Comparison of ENCODE assay signal across 10 mouse cellular contexts in the genomic region with DNA sequence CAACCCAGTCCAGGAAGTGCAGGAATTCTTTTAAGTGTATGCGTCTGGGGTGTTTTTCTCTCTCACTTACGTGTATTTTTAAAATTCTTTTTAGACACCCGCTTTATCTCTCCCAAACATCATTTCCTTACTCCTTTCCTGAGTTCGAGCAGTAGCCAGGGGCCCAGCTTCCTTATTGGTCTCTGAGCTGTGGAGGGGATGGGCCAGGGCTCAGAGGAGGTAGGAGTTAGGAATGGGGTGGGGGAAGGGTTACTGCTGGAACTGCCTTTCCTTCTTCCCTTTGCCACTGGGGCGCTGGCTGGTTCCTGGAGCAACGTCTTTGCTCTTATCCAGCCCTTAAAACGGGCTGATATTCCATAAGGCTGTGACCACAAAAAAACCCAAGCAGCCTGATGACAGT.
A peak's percentile ranks its signal among the peaks of the same experiment; 100 is the strongest.
DNase-seq lines count a peak whose midpoint lies in the region; ATAC-seq lines count a peak whose summit lies in the region.
"Had no signal": no experiment of that assay in that cellular context is flagged by ENCODE, and none has a peak within 500 bp of the region (broad histone marks: within the 10 kb centered on the region; RNA-seq: fewer than 3 reads in every experiment).

No protein-coding gene starts in this region.

- no peaks in the 10 kb centered on the region for H3K9me3 ChIP-seq in heart, embryonic 10.5 days
- H3K9me3 ChIP-seq in kidney, embryonic 15.5 days (replicated peaks): no peaks in the 10 kb centered on the region
- no peaks in the 10 kb centered on the region for H3K9me3 ChIP-seq in forebrain, embryonic 15.5 days
- no peaks in the 10 kb centered on the region for H3K9me3 ChIP-seq in forebrain, embryonic 11.5 days (ENCODE audit: control insufficient read depth, low read length)
- H3K9me3 ChIP-seq: embryonic facial prominence, embryonic 15.5 days had no signal

- peak; percentile 98 for DNase-seq in heart, adult 11 months
- DNase-seq in heart, embryonic 10.5 days (ENCODE audit: low spot score): no peak
- DNase-seq in heart, adult 9 months (ENCODE audit: low spot score in 2 of 2): peak; percentile 52 to 81
- DNase-seq in lung, postnatal 25 days (ENCODE audit: low spot score): peak; percentile 57
- DNase-seq in thymus, postnatal 4 days: no peak
- no peak for DNase-seq in forebrain, embryonic 11.5 days (ENCODE audit: low spot score)

- WGBS in heart, embryonic 10.5 days: 24% methylated on average over 7 of the region's 7 CpGs
- 35% methylated on average over 7 of the region's 7 CpGs for WGBS in kidney, embryonic 15.5 days
- 49% methylated on average over 6 of the region's 7 CpGs for WGBS in forebrain, embryonic 15.5 days
- WGBS in forebrain, embryonic 11.5 days: 56% methylated on average over 6 of the region's 7 CpGs

- H3K9ac ChIP-seq in kidney, embryonic 15.5 days: no peak overlapping the region
- no peak overlapping the region for H3K9ac ChIP-seq in forebrain, embryonic 15.5 days (replicated peaks)
- no peak overlapping the region for H3K9ac ChIP-seq in forebrain, embryonic 11.5 days (ENCODE audit: low read length)
- H3K9ac ChIP-seq: embryonic facial prominence, embryonic 15.5 days had no signal

- H3K27me3 ChIP-seq in heart, embryonic 10.5 days (ENCODE audit: insufficient read depth, poor library complexity, severe bottlenecking): no peaks in the 10 kb centered on the region
- H3K27me3 ChIP-seq in kidney, embryonic 15.5 days: no peaks in the 10 kb centered on the region
- no peaks in the 10 kb centered on the region for H3K27me3 ChIP-seq in forebrain, embryonic 15.5 days
- no peaks in the 10 kb centered on the region for H3K27me3 ChIP-seq in forebrain, embryonic 11.5 days (ENCODE audit: control insufficient read depth, insufficient read depth, low read length)
- H3K27me3 ChIP-seq: embryonic facial prominence, embryonic 15.5 days had no signal

- H3K4me2 ChIP-seq in kidney, embryonic 15.5 days: no peak overlapping the region
- no peak overlapping the region for H3K4me2 ChIP-seq in forebrain, embryonic 15.5 days (replicated peaks)
- no peak overlapping the region for H3K4me2 ChIP-seq in forebrain, embryonic 11.5 days (ENCODE audit: low read depth, low read length, severe bottlenecking)
- H3K4me2 ChIP-seq: embryonic facial prominence, embryonic 15.5 days had no signal

- H3K4me3 ChIP-seq in heart, embryonic 10.5 days: no peak overlapping the region
- H3K4me3 ChIP-seq in kidney, embryonic 15.5 days (replicated peaks): 0 out of 2 replicates have a peak overlapping the region, but pooled peaks have one; percentile 10
- no peak overlapping the region for H3K4me3 ChIP-seq in forebrain, embryonic 15.5 days
- H3K4me3 ChIP-seq in forebrain, embryonic 11.5 days (ENCODE audit: low read depth, low read length): no peak overlapping the region
- H3K4me3 ChIP-seq: embryonic facial prominence, embryonic 15.5 days; myocyte had no signal

- ATAC-seq in kidney, embryonic 15.5 days (replicated peaks; ENCODE audit: low FRiP score): 0 out of 2 replicates have a peak, but pooled peaks have one; percentile 58
- ATAC-seq in forebrain, embryonic 15.5 days (replicated peaks): no peak
- ATAC-seq in forebrain, embryonic 11.5 days (replicated peaks; ENCODE audit: low FRiP score): no peak

- no peaks in the 10 kb centered on the region for H3K36me3 ChIP-seq in heart, embryonic 10.5 days
- H3K36me3 ChIP-seq in kidney, embryonic 15.5 days: no peaks in the 10 kb centered on the region
- no peaks in the 10 kb centered on the region for H3K36me3 ChIP-seq in forebrain, embryonic 15.5 days
- H3K36me3 ChIP-seq in forebrain, embryonic 11.5 days (ENCODE audit: control insufficient read depth, insufficient read depth, low read length): no peaks in the 10 kb centered on the region
- H3K36me3 ChIP-seq: embryonic facial prominence, embryonic 15.5 days had no signal

- H3K4me1 ChIP-seq in heart, embryonic 10.5 days: no peaks in the 10 kb centered on the region
- H3K4me1 ChIP-seq in kidney, embryonic 15.5 days: no peaks in the 10 kb centered on the region
- no peaks in the 10 kb centered on the region for H3K4me1 ChIP-seq in forebrain, embryonic 15.5 days
- H3K4me1 ChIP-seq in forebrain, embryonic 11.5 days (replicated peaks; ENCODE audit: control insufficient read depth, insufficient read depth, low read length): no peaks in the 10 kb centered on the region
- H3K4me1 ChIP-seq: embryonic facial prominence, embryonic 15.5 days had no signal

- H3K27ac ChIP-seq in heart, embryonic 10.5 days: no peak overlapping the region
- no peak overlapping the region for H3K27ac ChIP-seq in kidney, embryonic 15.5 days
- H3K27ac ChIP-seq in forebrain, embryonic 15.5 days (replicated peaks): no peak overlapping the region
- H3K27ac ChIP-seq in forebrain, embryonic 11.5 days (ENCODE audit: low read depth, low read length): no peak overlapping the region
- H3K27ac ChIP-seq: embryonic facial prominence, embryonic 15.5 days had no signal

Comparison
In these comparisons a context has a peak if more than half of its experiments do, and no peak if none do; other contexts are left out.
1. DNase-seq: peak in heart, adult 11 months (single experiment), heart, adult 9 months (2 of 2) and lung, postnatal 25 days (single experiment); none in heart, embryonic 10.5 days (single experiment), thymus, postnatal 4 days (single experiment) and forebrain, embryonic 11.5 days (single experiment).